Mouse (Mus musculus): ENCODE results near the gene Fkbp6.

The Fkbp6 gene

DNA sequence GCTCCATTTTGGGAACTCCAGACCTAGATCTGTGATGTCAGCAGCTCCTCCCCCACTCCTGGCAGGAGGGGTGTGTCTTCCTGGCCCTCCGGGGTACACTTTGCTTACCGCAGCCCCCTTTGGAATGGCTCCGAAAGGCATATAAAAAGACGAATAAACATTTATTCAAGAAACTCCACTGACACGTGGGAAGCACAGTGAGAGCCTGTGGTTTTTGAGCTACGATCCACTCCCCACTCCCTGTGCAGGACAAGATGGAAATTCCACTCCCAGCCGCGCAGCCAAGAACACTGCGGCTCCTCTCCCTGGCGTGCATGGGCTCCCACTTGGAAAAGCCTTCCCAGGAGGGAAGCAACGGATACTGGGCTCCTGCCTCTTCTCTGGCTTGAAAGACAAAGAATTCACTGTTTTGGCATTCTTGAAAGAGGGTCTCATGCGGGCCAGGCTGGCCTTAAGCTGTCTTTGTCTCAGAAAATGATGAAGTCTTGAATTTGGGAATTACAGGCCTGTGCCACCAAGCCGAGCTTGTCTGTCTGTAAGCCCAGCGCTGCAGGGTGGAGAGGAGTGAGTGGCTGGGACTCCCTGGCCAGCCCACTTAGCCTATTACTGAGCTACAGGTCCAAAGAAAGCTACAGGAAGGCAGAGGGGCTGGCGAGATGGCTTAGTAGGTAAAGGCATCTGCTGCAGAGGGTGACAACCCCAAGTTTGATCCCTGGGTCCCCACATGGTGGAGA lies 75.0 kb downstream of the Fkbp6 start:
- in situ Hi-C loops (cut with MboI, MseI): loop anchor here (5.0 kb wide), 1 partner anchor 33 kb away; no protein-coding TSS in a partner anchor

DNA sequence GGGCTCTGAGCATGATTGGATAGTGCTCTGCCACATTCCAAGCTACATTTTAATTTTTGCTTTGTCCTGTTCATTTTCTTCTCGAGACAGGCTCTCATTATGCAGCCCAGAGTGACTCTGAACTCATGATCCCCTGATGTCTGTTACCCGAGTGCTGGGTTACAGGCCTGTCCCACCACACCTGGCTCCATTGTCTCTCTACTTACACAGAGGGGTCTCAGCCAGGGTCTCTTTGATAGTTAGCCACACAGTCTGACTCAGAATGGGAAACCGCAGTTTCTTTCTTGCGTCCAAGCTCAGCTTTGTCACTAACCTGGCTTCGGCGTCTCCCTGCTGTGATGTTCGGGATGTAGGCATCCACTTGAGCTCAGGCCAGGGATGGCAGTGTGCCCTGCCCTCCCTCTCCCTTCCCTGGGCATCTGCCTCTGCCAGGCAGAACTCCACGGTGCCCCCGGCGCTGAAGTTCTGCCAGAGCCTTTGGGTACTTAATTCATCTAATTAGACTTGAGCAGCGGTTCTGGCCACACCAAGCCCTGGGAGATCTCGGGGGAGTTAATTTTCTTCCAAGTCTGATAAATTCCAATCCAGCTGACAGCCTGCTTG lies 78.2 kb downstream of the Fkbp6 start:
- in situ Hi-C loops (cut with MboI, MseI): no loop called here

DNA sequence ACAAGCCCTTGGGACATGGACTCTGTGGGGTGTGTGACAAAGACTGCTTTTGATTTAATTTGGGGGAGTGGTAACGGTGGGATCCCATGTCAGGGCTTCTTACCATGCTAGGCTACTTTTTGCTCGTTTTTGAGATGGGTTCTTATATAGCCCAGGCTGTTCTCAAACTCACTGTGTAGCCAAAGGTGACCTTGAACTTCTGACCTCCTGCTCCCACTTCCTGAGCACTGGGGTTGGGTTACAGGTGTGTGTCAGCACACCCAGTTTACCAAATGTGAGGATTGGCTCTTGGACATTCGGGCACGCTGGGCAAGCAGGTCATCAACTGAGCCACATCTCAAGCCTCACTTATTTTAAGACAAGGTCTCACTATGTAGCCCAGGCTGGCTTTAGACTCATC lies 79.5 kb downstream of the Fkbp6 start:
- in situ Hi-C loops (cut with MboI, MseI): no loop called here

DNA sequence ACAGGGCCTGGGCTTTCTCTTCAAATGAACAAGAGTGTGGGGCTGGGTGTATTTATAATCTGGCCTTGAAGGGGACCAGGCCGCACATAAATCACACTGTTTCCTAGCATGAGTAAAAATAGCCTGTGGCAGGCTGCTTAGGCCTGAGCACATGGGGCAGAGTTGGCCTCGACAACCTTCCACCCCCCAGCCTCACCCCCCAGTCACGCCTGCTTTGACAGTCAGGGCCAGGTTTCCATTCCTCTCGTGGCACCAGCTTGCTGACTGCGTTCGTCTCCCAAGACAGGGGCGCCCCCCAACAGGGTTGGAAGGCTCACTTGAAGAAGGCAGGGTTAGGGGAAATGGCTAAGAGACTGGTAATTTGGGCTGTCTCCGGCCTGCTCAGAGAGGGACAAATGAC lies 80.4 kb downstream of the Fkbp6 start:
- in situ Hi-C loops (cut with MboI, MseI): no loop called here

DNA sequence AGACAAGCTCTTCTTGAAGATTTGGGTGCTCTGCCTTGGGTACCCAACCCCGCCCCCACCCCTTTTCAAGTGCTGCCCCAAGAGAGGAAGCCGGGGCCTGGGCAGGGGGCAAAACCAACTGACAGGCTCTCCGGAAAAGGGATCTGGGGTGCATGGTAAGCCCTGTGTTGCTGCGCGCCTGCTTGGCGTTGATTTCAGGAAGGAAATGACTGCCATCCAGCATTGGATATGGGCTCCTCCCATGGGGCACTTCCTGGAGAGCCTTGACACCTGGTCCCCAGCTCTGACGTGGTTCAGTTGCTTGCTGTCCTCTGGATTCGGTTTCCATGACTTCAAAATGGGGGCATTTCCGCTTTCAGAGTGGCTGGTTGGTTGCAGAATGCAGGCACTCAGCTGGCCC lies 85.3 kb downstream of the Fkbp6 start:
- in situ Hi-C loops (cut with MboI, MseI): no loop called here

DNA sequence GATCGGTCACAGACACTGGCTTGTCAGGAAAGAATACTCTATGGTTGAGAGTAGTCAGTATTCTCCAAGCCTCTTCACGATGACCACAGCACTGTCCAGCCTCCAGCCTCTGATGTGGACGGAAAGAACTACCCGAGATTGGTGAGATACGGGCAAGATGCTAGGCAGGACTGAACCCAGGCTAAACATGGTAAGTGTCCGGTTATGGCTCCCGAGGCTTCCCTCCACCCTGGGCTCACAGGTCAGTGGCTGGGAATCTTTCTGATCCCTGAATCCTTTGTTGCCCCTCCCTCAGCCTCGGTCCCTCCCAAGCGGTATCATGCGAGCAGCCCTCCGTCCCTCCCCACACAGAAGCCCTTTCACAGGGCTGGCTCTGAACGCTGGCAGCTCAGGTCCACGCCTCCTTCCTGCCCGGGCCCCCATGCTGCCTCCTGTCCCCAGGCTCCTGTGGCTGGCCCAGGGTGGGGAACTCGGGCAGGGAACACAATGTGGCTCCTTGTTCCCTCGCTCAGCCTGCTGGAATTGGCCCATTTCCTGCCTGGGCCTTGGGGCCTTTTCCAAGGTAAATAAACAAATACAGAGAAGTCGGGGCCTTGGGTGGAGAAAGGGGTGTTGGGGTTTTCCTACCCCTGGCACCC lies 85.9 kb downstream of the Fkbp6 start:
- in situ Hi-C loops (cut with MboI, MseI): no loop called here

DNA sequence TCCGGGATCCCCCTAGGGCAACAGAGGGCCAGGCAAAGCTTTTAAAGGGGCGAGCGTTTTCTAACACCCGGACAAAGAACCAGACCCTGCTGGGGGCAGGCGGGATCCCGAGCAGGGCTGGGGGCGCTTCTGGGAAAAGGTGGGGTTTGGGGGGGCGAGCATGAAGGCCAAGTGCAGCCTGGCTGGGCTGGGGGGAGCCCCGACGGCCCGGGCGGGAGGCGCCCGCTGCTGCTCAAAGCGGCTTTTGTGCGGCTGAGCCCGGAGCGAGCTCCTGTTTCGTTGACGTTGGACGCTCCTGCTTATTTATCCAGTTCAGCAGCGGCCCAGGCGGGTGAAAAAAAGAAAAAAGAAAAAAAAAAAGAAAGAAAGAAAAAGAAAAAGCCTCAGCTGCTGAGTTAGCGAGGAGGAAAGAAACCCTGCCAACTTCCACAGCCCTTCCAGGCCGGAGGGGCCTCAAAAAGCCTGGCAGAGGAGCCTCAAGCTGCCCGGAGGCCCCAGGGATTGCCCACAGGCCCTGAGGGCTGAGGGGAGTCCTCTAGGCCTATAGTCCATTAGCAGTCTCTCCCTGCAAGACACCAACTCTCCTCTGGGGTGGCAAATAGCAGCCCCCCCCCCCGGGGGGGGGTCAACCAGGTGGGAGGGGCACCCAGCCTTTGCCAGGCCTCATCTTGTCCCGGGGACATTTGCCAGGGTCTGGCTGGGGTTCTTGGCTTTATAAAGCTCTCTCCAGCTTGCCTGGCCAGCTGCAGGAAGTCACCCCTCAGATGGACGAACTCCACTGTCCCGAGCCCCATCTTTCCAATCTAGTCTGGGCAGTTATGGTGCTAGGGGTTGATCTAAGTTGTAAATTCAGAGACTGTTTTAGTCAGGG lies 91.3 kb downstream of the Fkbp6 start:
- in situ Hi-C loops (cut with MboI, MseI): no loop called here

DNA sequence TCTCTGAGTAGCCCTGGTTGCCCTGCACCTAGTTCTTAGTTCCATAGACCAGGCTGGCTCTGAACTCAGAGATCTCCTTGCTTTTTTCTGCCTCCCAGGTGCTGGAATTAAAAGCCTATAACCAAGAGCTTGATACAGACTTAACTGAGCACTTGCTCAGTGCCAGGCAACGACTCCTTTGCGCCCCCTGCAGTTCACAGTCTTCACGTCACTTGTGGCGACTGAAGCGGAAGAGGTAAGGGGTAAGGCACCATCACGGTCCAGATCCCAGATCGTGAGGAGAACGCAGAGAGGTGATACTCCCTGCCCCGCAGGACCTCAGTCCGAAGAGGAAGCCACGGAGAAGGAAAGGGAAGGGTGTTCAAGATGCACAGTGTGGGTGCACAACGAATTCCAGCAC lies 92.3 kb downstream of the Fkbp6 start:
- in situ Hi-C loops (cut with MboI, MseI): no loop called here

DNA sequence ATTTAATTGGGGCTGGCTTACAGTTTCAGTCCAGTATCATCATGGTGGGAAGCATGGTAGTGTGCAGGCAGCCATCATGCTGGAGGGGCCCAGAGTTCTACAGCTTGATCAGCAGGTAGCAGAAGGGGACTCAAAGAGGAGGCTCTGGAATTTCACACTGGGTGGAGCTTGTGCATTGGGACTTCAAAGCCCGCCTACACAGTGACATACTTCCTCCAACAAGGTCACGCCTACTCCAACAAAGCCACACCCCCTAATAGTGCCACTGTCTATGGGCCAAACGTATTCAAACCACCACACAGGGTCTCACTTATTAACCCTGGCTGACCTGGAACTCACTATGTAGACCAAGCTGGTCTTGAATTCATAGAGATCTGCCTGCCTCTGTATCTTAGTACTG lies 93.7 kb downstream of the Fkbp6 start:
- in situ Hi-C loops (cut with MboI, MseI): no loop called here

DNA sequence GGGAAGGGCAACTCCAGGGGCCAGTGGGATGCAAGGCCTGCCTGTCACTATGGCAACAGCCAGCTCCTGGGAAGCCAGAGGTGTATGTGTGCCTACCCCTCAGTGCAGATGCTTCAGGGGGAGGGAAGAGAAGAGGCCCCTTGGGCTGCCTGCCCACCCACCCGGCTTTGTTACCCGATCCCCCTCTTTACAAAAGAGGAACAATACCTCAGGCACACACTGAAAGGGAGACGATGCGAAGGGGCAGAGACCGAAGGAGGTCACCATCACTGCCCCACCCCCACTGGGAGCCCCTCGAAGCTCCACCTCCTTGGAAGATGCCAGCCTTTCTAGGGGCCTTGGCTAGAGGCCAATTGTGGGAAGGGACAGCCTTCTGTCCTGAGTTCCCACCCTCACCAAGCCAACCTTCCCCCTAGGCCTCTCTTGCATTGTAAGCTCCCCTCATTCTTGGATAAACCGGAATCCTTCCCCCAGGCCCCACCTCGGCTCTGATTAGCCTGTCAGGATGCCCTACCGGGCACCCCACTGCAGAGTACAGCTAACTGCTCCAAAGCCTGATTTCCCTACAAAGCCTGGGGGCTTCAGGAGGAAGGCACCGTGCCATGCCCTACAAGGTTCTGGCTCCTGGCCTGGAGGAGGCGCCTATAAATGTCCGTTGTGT lies 96.0 kb downstream of the Fkbp6 start:
- in situ Hi-C loops (cut with MboI, MseI): no loop called here

DNA sequence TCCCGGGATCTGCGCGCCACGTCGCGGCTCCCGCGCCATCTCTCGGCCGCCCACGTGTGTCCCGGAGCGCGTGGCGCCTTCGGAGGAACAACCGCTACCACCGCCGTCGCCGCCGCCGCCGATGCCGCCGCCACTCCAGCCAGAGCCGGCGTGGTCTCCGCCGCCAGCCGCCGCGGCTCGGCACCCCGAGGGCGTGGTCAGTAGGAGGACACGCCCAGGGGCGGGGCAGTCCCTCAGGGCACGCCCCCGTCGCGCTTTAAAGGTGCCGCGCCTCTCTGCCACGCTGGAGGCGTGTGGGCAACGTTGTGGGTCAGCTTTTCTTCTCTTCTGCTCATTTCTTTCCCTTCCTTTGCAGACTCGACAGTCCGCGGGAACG lies 98.8 kb downstream of the Fkbp6 start, which contains the start of gene Fzd9:
Gene Fzd9, minus strand, starts transcription at position 152 of the 376 bp plus-strand sequence.
- in situ Hi-C loops (cut with MboI, MseI): no loop called here

DNA sequence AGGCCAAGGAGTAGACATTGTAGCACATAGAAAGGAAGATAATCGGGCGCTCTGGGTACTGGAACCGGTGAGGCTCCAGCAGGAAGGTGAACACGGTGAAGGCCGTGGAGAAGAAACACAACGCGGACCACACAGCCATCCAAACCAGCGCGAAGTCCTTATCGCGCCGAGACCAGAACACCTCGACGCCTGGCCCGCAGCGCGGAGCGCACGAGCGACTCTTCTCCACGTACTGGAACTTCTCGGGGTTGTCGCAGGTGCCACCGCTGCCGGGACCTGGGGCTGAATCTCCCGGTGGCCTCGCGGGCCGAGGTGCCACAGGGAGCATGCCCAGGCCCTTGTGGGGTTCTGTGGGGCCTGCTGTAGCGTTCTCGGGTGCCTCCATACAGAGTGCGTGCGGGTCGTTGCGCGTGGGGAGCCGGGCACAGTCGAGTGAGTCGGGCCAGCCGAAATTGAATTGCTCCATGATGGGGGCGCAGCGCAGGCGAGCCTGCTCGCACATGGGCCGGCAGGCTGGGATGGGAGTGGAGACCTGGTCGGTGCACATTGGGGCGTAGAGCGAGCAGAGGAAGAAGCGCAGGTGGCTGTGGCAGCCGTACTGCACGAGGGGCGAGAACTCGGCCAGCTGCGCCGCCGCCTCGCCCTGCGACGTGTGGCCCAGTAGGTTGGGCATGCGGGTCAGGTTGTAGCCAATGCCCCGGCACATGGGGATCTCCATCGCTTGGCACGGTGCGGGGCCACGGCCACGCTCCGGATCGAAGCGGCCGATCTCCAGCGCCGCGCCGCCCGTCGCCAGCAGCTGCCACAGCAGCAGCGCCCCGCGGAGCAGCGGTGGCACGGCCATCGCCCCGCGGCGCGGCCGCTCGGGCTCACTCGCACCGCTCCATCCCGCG lies 99.4 kb downstream of the Fkbp6 start:
- in situ Hi-C loops (cut with MboI, MseI): no loop called here

DNA sequence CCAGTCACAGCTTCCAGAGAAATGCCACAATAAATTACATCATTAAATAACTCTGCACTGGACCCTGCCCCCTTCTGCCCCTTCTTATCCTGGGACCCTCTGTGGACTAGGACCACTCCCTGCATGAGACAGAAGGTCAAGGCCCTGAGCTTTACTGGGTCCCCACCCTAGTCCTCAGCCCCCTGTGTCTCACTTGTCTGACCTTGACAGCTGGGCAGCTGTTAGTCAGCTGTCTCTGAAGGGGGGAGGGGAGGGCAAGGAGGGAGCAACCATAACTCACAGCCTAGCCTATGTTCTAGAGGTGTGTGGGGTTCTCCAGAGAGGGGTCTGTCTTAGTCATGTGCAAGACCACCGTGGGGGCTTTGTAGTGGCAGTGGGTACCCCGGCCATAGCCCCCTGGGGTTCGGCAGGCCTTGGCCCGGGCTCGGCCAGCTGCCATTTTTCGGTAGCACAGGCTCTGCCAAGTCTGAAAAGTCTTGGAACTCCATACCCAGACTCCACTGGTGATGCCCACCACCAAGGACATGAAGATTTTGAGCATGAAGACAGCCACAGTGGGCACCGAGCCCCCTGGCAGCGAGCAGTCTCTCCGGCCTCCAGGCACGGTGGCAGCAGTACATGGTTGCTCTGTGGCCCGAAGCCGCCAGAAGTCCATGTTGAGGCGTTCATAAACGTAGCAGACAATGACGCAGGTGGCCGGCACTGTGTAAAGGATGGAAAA lies 100.7 kb downstream of the Fkbp6 start:
- in situ Hi-C loops (cut with MboI, MseI): no loop called here

DNA sequence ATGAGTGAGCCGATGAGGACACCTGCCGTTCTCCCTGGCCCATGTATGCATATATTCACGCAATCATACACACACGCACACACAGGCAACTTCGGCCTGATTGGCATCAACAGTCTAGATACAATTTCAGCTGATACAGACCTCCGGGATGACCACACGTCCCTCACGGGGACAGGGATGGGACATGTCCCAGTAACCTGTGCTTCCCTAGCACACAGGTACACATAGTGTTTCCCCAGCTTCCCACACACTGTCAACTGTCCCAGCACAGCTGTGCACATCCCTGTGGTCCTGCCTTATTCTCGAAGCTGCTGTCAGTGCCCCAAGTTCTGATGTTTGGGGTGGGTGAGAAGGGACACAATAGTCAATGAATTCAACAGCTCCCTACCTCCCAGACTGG lies 102.5 kb downstream of the Fkbp6 start:
- in situ Hi-C loops (cut with MboI, MseI): no loop called here

DNA sequence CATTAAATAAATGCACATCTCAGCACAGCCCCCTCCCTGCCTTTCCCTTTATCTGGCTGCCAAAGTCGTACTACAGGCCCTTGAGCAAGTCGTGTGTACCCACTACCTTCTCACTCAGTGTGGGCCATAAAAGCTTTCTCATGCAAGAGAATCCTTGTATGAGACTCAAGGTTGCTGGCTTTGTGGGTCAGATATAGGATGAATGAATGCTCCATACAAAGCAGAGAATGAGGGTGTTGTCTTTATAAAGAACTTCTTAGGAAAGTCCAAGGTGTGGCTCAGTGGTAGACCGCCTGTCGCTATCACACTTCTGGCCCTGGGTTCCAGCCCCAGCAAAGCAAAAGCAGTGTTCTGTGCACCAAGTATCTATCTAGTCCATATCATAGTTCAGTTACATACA lies 103.3 kb downstream of the Fkbp6 start:
- in situ Hi-C loops (cut with MboI, MseI): no loop called here

DNA sequence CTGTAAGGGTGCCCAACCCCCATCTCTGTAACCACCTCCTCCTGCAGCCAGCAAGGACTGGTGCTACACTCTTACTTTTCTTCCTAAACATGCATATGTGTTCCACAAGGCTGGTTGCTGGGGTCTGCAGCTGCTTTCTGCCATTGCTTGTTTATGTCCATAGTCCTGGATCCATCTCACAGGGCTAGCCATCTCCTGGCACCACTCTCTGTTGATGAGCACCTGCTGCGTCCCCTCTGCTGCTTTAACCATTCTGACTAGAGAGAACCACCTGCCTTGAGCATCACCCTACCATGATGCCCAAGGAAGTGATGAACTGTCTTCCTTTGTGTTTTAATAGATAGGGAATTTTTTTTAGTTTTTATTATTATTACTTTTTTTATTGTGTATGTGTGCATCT lies 106.7 kb downstream of the Fkbp6 start:
- in situ Hi-C loops (cut with MboI, MseI): loop anchor here (5.0 kb wide), 1 partner anchor 34 kb away; no protein-coding TSS in a partner anchor

DNA sequence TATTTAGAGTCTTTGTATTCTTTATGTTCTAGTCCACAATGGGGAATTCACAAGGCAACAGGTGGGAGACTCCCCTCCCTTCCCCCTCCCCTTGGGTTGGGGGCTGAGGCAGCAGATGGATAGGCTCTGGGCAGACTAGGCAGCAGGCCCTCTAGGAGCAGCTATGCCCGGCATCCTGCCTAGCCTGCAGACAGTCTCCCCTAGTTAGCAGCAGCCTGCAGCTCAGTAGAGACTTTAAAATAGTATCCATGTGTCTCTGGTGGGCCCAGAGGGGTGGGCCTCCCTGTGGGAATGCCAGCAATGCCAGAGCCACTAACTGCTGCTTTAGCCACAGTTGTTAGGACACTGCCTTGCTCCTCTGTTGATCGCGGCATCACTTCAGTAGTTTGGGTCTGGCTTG lies 107.2 kb downstream of the Fkbp6 start:
- in situ Hi-C loops (cut with MboI, MseI): loop anchor here (5.0 kb wide), 1 partner anchor 35 kb away; no protein-coding TSS in a partner anchor

DNA sequence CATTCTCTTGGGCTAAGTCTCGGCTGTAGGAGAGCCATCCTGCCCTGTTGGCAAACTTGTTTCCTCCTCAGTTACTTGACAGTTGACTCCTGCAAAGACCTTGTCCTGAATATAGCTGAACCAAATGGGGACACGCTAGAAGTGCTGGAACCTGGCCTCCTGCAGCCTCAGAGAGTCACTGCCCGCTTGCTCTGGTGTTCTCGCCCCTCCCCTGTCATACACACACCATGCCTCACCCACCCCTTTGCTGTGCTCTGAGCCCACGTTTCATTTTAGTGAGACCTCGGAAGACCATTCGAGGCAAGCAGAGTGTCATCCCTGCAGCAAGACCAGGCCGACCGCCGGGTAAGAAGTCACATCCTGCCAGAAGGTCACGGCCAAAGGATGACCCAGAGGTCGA lies 107.7 kb downstream of the Fkbp6 start:
- in situ Hi-C loops (cut with MboI, MseI): loop anchor here (5.0 kb wide), 1 partner anchor 35 kb away; no protein-coding TSS in a partner anchor
